Mouse (Mus musculus): Measurements from ENCODE around the gene Arhgef9.

The Arhgef9 gene

GRCm38 (mm10) chrX:95196104-95196919 lies at the start of gene Arhgef9:
Gene Arhgef9, minus strand, starts transcription at chrX:95196856.
- DNase-seq, result peak; percentile 12

GRCm38 (mm10) chrX:95238896-95239295 lies 42.2 kb upstream of the Arhgef9 start:
- no peak for DNase-seq

- DNase-seq, result no peak
Measured at GRCm38 (mm10) chrX:95195363-95196103, 1.1 kb downstream of the Arhgef9 start.

DNA sequence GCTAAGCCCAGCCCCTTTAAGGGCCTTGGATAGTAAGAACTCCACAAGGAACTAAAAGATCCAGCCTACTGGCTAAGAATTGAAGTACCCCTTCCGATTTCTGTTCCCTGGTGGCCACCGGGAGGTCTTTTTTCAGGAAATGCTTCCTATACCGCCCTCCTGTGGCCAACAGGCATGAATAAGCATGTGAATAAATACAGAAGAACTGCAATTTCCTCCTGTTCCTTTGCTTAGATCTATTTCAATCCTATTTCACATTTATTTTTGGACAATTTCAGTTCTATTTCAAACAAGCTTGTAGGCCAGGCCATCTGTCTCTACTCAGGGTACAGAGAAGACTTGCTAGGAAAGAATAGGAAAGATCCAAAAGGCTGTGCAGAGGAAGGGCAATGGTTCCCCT lies 20.7 kb downstream of the Arhgef9 start:
- peak; percentile 24 for DNase-seq

GRCm38 (mm10) chrX:95166317-95166716 lies 30.3 kb downstream of the Arhgef9 start:
- peak; percentile 81 for DNase-seq

GRCm38 (mm10) chrX:95165671-95166127 lies 31.0 kb downstream of the Arhgef9 start:
- peak; percentile 2 for DNase-seq

DNA sequence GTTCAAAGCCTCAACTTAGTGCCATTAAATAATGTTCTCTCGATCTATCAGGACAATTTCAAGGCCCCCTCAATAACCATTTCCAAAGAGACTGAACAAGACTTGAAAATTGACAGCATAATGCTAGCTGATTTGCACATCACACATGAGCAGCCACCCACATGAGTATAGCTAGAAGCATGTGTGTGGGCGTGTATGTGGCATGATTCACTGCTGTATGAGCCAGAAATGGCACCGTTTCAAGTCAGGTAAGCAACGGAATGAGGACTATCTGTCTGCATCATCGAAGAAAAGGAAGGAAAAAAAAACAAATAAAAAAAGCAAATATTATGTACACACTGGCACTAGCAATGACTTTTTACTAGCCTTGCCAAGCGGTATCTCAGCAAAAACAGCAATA lies 32.5 kb downstream of the Arhgef9 start:
- DNase-seq, result no peak

DNA sequence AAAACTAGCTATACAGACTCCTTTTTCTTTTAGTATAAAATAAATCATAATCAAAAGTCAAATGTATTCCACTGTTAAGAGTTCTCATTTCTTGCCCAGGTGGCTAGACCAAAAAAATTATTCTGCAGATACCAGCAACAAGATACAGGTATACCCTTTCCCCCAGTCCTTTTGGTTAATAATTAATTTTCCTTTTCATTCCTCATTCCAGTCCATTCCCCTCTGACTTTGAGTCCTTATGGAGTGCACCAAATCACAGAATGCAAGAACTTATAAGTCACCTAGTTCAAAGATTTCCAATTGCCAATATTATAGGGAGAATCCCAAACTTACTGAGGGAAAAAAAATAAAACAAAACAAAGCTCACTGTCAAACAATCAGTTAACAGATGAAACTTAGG lies 33.2 kb downstream of the Arhgef9 start:
- no peak for DNase-seq

DNA sequence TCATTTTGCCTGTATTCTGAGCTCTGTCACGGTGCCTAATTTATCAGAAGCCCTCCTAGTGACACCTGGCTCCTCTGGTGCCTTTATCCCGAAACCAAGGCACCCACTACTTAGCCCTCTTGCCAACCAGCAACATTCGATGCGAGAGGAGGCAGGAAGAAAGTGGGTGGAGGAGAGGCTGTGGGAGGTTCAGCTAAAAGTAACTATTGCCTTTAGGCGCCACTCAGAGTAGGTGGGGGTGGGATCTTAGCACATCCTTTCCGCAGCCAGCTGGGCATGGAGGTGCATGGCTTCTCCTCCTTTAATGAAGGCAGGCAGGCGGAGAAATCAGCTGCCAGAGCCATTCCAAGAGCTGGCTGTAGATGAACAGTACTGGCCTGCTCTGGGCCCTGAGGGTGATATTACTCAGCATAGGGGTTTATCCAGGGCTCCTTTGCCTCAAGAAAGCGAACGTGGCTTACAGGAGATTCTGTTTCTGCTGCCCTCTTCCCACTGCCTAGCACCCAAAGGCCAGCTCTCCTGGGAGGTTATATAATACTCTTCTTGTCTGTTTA lies 39.7 kb downstream of the Arhgef9 start:
- DNase-seq, result no peak

DNA sequence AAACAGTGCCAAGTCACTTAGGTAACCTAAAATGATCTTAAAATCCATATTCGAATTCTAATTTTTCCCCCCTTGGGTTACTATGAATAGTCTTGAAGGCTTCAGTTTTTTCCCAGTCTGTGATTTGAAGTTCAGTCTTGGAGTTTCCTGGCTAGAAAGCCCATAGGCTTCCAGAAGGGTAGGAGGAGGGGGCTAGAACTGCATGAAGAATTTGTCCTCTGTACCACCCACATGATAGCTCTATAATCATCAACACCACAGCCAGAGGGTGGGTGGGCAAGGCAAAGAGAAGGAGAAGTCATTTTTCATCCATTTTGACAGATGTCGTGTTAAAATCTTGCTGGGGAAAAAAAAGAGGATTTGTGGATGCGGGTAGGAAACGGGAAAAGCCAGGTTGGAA lies 58.0 kb downstream of the Arhgef9 start:
- DNase-seq, result no peak

DNA sequence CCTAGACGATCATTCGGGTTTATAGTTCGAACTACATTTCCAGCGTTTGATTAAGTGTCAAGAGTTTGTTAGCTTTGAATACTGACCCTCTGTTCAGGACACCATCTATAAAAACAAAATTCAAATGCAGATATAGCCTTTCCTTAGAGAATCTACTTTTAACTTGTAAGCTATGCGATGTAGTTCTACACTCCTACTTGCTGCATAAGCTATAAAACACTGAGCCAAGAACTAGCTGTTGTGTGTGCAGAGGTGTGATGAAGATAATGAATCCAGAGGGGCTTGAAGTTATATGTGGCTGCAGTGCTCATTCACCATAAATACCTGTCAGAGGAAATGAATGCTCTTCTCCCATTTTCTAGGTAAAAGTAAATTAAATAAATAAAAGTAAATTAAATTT lies 63.2 kb downstream of the Arhgef9 start:
- no peak for DNase-seq

DNA sequence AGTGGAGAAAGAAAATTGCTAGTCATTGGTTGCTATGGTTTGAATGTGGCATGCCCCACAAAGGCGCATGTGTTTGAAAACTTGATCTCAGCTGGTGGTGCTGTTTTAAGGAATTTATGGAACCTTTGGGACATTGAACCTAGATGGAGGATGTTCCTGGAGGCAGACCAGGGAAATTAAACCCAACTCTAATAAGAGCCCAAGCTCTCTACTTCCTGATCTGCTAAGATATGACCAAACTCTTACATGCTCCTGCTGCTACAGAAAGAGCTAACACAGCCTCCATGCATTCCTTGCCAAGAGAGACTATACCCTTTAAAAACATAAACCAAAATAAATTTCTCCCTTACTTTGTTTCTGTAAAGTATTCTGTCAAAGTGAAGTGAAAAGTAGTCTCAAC lies 63.7 kb downstream of the Arhgef9 start:
- DNase-seq, result no peak

DNA sequence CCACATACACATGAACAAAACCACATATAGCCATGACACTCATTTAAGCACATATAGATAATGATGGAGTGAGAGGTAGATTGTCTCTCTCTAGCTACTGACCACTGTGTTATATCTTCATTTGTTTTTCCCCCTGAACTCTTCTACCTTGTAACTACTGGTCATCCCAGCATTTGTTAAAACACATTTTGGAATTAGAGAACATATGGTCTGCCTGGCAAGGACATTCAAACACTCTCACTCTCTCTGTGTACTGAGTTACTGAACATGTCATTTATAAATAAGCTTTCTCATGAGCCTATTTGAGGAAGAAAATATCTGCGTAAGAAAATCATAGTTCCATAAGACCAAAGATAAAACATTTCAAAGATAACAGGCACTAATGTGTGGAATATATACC lies 64.9 kb downstream of the Arhgef9 start:
- DNase-seq, result no peak

DNA sequence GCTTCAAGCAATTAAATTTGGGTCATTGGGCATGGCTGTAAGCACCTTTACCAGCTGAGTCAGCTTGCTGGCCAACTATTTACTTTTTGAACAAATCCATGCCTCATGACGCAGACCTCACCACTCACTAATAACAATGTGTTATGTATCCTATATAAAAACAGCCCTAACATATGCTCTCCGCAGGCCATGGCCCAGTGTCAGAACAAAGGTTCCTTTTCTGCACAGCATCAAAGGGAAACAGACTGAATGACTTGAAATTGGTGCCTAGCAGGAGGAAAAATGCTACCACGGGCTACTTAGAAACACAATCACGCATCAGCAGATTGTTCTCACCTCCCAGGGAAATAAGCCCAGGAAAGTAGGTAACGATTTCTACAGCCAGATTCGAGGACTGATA lies 73.2 kb downstream of the Arhgef9 start:
- DNase-seq, result no peak

GRCm38 (mm10) chrX:95104361-95104760 lies 92.3 kb downstream of the Arhgef9 start:
- no peak for DNase-seq

GRCm38 (mm10) chrX:95087674-95088073 lies 109.0 kb downstream of the Arhgef9 start:
- DNase-seq, result no peak

DNA sequence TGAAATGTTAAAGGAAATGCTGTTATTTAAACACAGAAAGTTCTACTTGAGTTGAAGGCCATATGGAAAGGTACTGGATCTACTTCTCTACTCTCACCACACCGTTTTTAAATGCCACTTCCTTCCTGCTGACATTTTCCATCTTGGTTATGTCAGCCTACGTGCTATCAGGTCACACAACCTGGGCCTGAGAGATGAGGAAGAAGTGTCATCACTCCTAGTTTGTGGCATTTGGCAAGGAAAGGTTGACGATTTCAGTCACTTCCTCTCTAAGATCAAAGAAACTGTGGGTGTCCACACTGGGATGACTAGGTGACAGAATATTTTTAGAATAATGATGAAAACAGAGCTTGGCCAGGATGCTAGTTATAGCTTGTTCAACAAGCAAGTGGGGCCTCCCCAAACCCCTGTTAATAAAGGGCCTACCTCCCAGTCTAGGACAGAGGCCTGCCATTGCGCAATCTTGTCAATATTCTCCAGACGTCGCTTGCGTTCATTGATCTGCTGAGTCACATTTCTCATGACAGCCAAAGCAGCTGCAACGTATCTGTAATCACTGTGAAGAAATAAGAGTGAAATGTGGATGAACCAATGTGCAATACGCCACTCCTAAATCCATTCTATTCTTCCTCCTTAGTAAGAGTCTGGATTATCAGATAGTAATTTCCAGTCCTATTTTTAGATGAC lies 119.5 kb downstream of the Arhgef9 start:
- DNase-seq, result no peak

- no peak for DNase-seq
Measured at GRCm38 (mm10) chrX:95027907-95028306, 168.7 kb downstream of the Arhgef9 start.

GRCm38 (mm10) chrX:95026361-95026892 lies 170.2 kb downstream of the Arhgef9 start, which contains the start of gene Spin4:
Gene Spin4, minus strand, starts transcription at chrX:95026682.
- peak; percentile 71 for DNase-seq

DNA sequence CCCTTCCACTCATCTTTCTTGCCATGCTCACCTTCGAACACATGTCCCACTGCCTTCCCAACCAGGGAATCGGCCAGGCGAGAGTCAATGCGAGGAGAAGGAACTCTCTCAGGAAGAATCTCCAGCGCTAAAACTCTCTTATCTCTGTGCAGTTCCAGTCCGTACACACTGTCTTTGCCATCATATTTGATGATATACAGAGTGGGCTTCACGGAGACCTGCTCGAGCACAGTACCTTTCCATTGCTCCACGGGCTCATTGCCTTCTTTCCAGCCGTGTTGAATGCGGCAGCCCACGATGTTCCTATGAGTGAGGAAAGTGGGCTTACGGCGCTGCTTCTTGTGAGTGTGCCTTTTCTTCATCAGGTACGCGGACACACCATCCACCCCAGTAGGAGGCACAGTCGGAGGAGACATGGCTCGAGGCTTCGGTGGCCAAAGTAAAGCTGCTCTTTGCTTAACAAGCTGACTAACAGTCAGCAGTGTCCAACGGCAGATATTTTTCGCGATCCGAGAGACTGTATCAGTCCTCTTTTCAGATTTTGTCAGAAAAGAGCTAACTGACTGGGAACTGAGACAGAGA lies 170.8 kb downstream of the Arhgef9 start:
- peak; percentile 7 for DNase-seq

- no peak for DNase-seq
Measured at GRCm38 (mm10) chrX:95012033-95012432, 184.6 kb downstream of the Arhgef9 start.

Data from liver (tissue).